Mouse (Mus musculus) ES-E14 (cell line): ENCODE measurements around the gene Tmem131. TPM values are rescaled to one million over a fixed set of nuclear protein-coding genes. Genes with fewer than 3 reads are reported as not detected.

Source experiments
- DNase-seq: peaks from one replicate; pipeline ENCODE4 v3.0.0-alpha.2; 2013; ENCODE audit warnings: low read depth, low spot score
- H3K27ac ChIP-seq: 2 replicates; pipeline ENCODE4 v1.5.1; 2012; ENCODE audit warnings: low read depth, mild to moderate bottlenecking, low read length, moderate library complexity, mixed read lengths; ENCODE audit not compliant: poor library complexity, insufficient read depth, severe bottlenecking
- H3K36me3 ChIP-seq: 2 replicates; pipeline ENCODE4 v1.6.1; 2012; ENCODE audit warnings: mild to moderate bottlenecking, low read length, moderate library complexity, mixed read lengths; ENCODE audit not compliant: control insufficient read depth, poor library complexity, insufficient read depth, severe bottlenecking
- H3K4me1 ChIP-seq, 2 experiments: fragments of 150-350 bp in 1 of 2; sonication (generic) in 1 of 2; 2 replicates each; pipeline ENCODE4 v1.6.1; 2012; ENCODE audit warnings: low read length in 2 of 2, mild to moderate bottlenecking in 1 of 2, mixed read lengths in 1 of 2; ENCODE audit not compliant: control insufficient read depth in 2 of 2, insufficient read depth in 2 of 2, poor library complexity in 1 of 2
- H3K4me3 ChIP-seq, 2 experiments: fragments of 150-350 bp in 1 of 2; sonication (generic) in 1 of 2; 2 replicates each; pipeline ENCODE4 v1.5.1; 2012; ENCODE audit warnings: low read length in 2 of 2, low read depth in 1 of 2, mild to moderate bottlenecking in 1 of 2, mixed read lengths in 1 of 2; ENCODE audit not compliant: insufficient read depth in 1 of 2, poor library complexity in 1 of 2, severe bottlenecking in 1 of 2
- H3K9ac ChIP-seq: 2 replicates; pipeline ENCODE4 v1.6.1; 2012; ENCODE audit warnings: low read depth, mild to moderate bottlenecking, low read length, mixed read lengths; ENCODE audit not compliant: poor library complexity, insufficient read depth, severe bottlenecking
- H3K9me3 ChIP-seq: fragments of 150-350 bp; sonication (generic); 2 replicates; pipeline ENCODE4 v1.6.1; 2012; ENCODE audit warnings: low read depth, mild to moderate bottlenecking, low read length; ENCODE audit not compliant: control insufficient read depth, insufficient read depth
- CHD2 ChIP-seq: IDR thresholded peaks from 2 replicates; pipeline ENCODE4 v1.6.1; 2014; ENCODE audit warnings: mild to moderate bottlenecking, low read depth, low read length, inconsistent platforms
- HCFC1 ChIP-seq: IDR thresholded peaks from 2 replicates; pipeline ENCODE4 v1.6.1; 2012; ENCODE audit warnings: low read length, inconsistent platforms, borderline replicate concordance; ENCODE audit not compliant: insufficient read depth
- MAFK ChIP-seq: IDR thresholded peaks from 2 replicates; pipeline ENCODE4 v1.6.1; 2014; ENCODE audit warnings: mild to moderate bottlenecking, low read depth, low read length, inconsistent platforms; ENCODE audit not compliant: insufficient read depth
- ZC3H11A ChIP-seq: IDR thresholded peaks from 2 replicates; pipeline ENCODE4 v1.6.1; 2012; ENCODE audit warnings: low read depth, mild to moderate bottlenecking, inconsistent platforms, low read length, borderline replicate concordance
- ZNF384 ChIP-seq: IDR thresholded peaks from 2 replicates; pipeline ENCODE4 v1.6.1; 2012; ENCODE audit warnings: low read depth, low read length, inconsistent platforms
- in situ Hi-C, 2 experiments: fragments of 600-800 bp; cut with MboI; formaldehyde crosslinking; loops; one replicate each; pipeline ENCODE4 v1.15.1; 2025; ENCODE audit warnings: low sequenced_read_pairs in 2 of 2, inconsistent platforms in 1 of 2; ENCODE audit not compliant: unreplicated experiment in 2 of 2
- total RNA-seq: library from RNA; depleted of rRNA; stranded (reverse); fragments of 300-350 nt; gene quantifications from 2 replicates; pipeline ENCODE4 v1.2.3, GENCODE M21; 2012

Tmem131 gene
- total RNA-seq, 1 experiment = 73.1 TPM

DNA sequence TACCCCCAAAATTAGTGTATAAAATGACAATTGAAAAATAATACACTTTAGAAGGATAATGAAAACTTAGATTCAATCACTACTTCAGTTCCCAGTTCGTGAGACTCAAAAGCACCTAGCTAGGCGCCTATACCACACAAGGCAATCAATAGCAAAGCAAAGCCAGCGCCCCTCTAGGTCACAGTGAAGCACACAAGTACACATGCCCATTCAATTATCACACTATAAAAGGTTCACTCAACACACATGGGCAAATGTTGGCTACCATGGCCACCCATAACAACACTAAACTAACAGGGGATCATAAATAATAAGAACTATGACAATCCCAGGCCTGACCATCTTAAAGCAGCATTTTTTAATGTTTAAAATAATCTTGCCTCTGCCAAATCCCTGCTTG lies 5.8 kb downstream of the Tmem131 start:
- H3K4me1 ChIP-seq = peaks cover 4 to 18% of the 10 kb centered on the region in 2 experiments
- TF ChIP-seq ZC3H11A (no peak), ZNF384 (no peak), CHD2 (no peak), HCFC1 (no peak), MAFK (no peak)
- H3K4me3 ChIP-seq = peak overlapping the region; percentile 88 to 99
- H3K36me3 ChIP-seq = no peaks in the 10 kb centered on the region
- no peak for DNase-seq
- H3K9ac ChIP-seq = peak overlapping the region; percentile 2; the same call in 1 of the 2 replicates
- H3K27ac ChIP-seq = no peak overlapping the region
- in situ Hi-C loops = no loop called here
- no peaks in the 10 kb centered on the region for H3K9me3 ChIP-seq

DNA sequence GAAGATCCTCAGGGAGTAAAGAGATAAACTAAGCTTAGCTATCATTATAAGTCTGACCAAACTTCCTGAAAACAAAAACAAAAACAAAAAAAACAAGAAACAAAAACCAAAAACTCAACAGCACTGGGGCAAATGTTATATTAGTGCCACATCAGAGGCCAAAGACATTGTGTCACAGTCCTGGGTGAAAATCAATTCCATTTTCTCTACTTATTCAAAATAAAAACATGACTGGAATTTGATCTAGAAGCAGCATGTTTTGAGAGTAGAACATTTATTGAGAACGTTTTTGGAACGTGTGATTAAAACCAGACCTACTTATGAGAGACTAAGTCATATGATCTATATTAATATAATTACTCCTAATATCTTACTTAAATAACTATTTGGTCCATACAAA lies 6.5 kb downstream of the Tmem131 start:
- Histone ChIP-seq H3K9me3 (no peaks in the 10 kb centered on the region), H3K9ac (no peak overlapping the region), H3K27ac (no peak overlapping the region; the same call in 1 of the 2 replicates), H3K36me3 (no peaks in the 10 kb centered on the region), H3K4me1 (peaks cover 4 to 24% of the 10 kb centered on the region in 2 experiments), H3K4me3 (peak overlapping the region; percentile 4 to 21; a peak in 1 of 4 replicates)
- in situ Hi-C loops = no loop called here
- no peak for DNase-seq
- TF ChIP-seq ZNF384 = no peak
- TF ChIP-seq HCFC1 = no peak
- TF ChIP-seq ZC3H11A = no peak
- no peak for TF ChIP-seq MAFK
- no peak for TF ChIP-seq CHD2

DNA sequence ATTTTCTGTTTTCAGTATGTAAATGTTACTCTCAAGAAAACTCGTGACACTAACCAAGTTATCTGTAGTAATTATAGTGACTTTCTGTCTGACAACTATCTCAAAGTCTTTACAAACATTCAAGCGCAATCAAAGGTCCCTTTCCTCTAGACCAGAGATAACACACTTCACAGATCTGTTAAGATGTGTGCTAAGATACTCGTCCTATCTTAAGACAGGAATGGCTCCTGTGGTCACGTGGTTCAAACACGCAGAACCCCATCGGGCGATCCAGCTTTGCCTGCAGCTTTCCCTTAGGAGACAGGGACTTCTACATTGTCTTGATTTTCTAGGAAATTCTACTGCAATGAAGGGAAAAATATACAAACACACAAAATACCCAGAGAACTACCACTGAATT lies 6.9 kb downstream of the Tmem131 start:
- H3K4me3 ChIP-seq = peak overlapping the region; percentile 4 to 21; a peak in 1 of 4 replicates
- H3K4me1 ChIP-seq = peaks cover 4 to 24% of the 10 kb centered on the region in 2 experiments
- no peak overlapping the region for H3K27ac ChIP-seq
- no peaks in the 10 kb centered on the region for H3K36me3 ChIP-seq
- DNase-seq = no peak
- no peak overlapping the region for H3K9ac ChIP-seq
- in situ Hi-C loops = no loop called here
- TF ChIP-seq ZNF384 (no peak), CHD2 (no peak), ZC3H11A (no peak), HCFC1 (no peak), MAFK (no peak)
- H3K9me3 ChIP-seq = no peaks in the 10 kb centered on the region

DNA sequence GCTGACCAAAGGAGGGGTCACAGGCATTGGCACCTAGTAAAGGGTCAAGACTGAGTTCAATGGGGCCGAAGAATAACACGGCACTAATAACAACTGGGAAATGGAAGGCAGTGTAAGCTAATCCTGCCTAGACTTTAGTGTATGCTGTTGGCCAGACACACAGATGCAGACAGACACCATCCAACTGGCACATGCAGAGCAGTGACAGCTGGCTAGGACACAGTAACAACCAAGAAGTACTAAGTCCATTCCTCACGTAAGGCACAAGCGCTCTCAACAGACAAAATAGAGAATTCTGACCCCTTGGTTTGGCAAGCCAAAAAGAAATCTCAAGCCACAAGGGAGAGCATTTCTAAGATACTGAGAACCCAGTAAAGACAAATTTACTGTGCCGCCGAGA lies 8.7 kb downstream of the Tmem131 start:
- DNase-seq = no peak
- Histone ChIP-seq H3K9me3 (no peaks in the 10 kb centered on the region), H3K9ac (no peak overlapping the region), H3K4me1 (peaks cover 8 to 22% of the 10 kb centered on the region in 2 experiments), H3K36me3 (peaks cover 4% of the 10 kb centered on the region; the same call in 1 of the 2 replicates), H3K27ac (no peak overlapping the region), H3K4me3 (no peak overlapping the region)
- TF ChIP-seq MAFK = no peak
- no peak for TF ChIP-seq ZC3H11A
- no peak for TF ChIP-seq ZNF384
- TF ChIP-seq HCFC1 = no peak
- no peak for TF ChIP-seq CHD2
- in situ Hi-C loops = no loop called here

DNA sequence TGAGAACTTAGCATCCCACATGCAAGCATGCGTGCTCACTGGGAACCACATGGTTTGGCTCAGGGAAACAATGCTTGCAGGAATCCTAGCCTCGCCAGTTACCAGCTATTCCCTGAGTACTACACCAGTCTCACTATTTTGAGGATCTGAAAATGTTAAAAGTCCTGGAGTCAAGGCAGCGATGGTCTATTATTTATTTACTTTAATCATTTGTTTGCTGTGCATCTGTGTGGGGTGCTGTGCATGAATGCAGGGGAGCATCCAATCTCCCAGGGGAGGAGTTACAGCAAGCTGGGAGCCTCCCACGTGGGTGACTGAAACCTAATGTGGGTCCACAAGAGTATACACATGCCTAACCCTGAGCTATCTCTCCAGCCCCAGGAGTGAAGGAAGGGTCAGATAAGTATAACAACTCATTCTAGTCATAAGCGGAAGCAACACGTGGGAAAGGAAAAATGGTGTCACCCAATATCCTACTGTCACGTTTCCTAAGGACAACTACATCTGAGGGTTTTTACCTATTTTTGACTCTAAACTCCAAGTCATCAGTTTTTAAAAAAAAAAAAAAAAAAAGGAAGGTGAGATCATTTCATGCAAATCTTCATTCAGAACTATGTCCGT lies 9.4 kb downstream of the Tmem131 start:
- Histone ChIP-seq H3K4me3 (no peak overlapping the region), H3K9ac (peak overlapping the region; percentile 24; the same call in 1 of the 2 replicates), H3K4me1 (peaks cover 12 to 22% of the 10 kb centered on the region in 2 experiments), H3K36me3 (peaks cover 4% of the 10 kb centered on the region), H3K27ac (no peak overlapping the region), H3K9me3 (no peaks in the 10 kb centered on the region)
- TF ChIP-seq MAFK (no peak), ZNF384 (no peak), CHD2 (no peak), ZC3H11A (no peak), HCFC1 (no peak)
- in situ Hi-C loops = no loop called here
- DNase-seq = no peak
